Mouse (Mus musculus) kidney, postnatal 25 days (tissue): ENCODE measurements around the gene Otub1.

ENCODE experiments used
- DNase-seq, 2 experiments: peaks; one replicate each; pipeline ENCODE4 v3.0.0; 2021; ENCODE audit warnings: mixed read lengths in 2 of 2

Otub1 gene

GRCm38 (mm10) chr19:7205753-7206736 is at the start of gene Otub1:
Otub1 (minus strand) TSS chr19:7206316.
- DNase-seq = peak; percentile 95 to 97

DNA sequence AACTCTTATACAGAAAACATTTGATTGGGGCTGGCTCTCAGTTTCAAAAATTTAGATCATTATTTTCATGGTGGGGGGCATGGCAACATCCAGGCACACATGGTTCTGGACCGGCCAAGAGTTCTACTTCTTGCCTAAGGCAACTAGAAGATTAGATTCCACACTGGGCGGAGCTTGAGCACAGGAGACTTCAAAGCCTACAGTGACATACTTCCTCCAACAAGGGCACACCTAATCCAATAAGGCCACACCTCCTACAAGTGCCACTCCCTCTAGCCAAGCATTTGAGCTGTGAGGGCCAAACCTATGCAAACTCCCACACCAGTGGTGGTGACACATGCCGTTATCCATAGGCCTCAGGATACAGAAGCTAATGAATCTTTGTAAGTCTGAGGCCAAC is 39.9 kb upstream of the Otub1 start:
- DNase-seq = peak in 1 of 2 experiments; percentile 20

DNA sequence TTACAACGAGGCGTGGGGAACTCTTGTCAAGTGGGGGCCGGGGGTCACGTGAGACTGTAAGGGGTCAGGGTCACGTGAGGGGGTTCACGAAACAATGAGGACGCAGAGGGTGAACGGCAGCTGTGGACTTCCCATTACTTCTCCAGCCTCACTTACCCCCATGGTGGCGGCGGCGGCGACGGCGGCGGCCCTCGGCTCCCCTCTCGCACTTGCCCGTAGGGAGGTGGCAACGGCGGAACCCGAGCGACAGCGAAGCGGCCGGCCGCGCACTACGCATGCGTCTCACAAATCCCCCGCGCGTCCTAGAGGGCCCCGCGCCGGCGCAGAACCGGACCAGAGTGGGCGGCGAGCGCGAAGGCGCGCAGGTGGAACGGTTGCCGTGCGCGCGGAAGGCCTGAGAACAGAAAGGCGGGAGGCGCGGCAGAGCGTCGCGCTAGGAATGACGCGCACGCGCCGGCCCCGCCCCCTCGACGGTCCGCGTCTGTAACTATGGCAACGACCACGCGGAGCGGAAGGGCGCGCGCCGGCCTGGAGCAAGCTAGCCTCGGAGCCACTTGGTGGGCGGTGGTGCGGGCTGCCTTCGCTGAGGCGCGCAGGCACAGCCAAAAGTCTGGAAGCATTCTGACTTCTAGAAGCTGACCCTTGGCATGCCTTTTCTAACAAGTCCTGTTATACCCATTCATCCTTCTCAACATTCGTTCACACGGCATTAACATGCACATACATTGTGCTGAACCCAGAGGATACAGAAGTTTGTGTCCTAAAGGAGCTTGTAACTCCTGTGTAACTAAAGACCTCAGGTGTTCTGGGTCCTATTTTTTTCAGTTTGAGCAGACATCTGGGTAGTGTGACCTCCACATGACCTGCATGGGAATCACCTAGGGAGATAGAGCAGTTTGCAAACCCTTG is 34.9 kb upstream of the Otub1 start, which contains the start of gene Naa40:
Gene Naa40 (minus strand): TSS at position 402 of the 909 bp plus-strand sequence.
- peak; percentile 96 to 97 for DNase-seq

DNA sequence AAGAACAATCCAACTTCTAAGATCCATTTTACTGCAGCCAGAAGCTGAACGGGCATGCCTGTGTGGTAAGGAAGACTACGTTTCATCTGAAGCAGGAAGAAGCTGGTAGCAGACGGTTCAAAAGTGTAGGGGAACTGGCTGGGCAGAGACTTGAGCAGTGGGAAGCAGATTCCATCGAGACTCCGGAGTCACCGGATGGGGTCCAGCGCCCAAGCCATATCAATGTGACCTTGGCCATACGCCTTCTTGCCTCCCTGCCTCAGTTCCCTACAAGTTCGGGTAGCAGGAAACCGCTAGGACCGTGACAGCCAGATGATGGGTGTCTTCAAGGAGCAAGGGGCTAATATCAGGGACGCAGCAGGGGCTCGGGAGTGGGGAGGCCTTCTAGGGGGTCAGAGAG is 34.2 kb upstream of the Otub1 start:
- no peak for DNase-seq

- DNase-seq = no peak
Measured at GRCm38 (mm10) chr19:7239574-7239973, 33.5 kb upstream of the Otub1 start.

DNA sequence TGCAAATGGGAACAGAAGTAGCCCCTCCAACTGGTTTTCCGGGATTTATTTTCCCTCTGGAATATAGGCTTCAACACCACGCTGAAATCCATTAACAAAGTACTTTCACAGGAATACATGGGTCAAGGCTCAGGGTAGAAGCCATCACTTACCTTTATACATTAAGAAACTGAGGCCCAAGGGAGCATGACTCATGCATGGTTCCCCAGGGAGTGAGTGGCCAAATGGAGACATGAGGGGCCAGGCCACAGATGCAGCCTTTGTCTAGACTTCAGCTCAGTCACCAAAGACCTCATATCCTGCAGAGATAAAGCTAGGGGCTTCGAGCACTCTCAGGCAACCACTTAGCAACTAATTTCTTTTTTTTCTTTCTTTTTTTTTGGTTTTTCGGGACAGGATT is 30.6 kb upstream of the Otub1 start:
- DNase-seq = no peak

- DNase-seq = peak; percentile 30 to 62
Measured at GRCm38 (mm10) chr19:7236011-7236410, 29.9 kb upstream of the Otub1 start.

- DNase-seq = no peak
Measured at GRCm38 (mm10) chr19:7235461-7235860, 29.3 kb upstream of the Otub1 start.

- peak; percentile 77 to 83 for DNase-seq
Measured at GRCm38 (mm10) chr19:7234537-7235221, 28.6 kb upstream of the Otub1 start.

DNA sequence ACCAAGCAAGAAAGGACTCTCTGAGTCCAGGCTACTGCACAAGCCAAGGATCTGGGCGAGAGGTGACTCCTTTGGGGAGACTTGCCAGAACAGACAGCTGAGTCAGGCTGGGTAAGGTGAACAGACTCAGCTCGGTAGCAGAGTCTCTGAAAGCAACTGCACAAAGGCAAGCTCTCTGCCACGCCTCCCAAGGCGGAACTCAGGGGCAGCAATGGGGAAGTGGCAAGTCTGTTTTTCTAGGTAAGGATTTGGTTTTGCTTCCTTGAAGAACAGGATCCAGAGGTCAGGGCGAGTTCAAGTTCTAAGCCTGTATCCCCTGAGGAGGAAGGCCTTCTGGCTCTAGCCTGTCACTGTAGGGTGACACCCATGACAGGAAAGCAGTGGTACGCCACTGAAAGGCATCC is 20.4 kb upstream of the Otub1 start:
- DNase-seq = peak; percentile 60 to 81

DNA sequence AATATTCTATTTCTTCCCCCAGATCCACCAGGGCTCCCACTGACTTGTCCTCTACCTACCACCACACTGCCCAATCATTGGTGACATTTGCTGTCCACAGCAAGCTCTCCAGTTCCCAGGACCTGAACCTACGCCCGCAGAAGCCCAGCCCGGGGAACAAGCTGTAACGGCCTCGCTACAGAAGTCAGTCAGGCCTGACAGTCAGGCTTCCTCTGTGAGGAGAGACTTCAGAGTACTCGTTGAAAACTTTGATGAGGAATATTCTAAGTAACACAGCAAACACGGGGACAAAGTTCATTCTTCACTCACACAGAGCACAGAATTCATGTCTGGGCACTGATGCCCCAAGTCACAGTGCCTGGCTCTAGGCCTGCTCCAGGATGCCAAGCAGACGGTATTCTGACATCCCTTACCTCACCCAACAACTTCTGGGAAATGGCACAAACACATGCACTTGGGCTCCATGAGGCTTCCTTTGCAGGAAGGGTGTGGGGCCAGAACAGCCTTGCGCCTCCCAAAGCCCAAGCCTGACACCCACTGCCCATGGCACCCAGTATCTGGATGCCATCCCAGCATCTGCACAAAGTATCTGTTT is 19.1 kb upstream of the Otub1 start:
- peak; percentile 49 to 81 for DNase-seq

GRCm38 (mm10) chr19:7224253-7224652 is 18.1 kb upstream of the Otub1 start:
- DNase-seq = no peak

DNA sequence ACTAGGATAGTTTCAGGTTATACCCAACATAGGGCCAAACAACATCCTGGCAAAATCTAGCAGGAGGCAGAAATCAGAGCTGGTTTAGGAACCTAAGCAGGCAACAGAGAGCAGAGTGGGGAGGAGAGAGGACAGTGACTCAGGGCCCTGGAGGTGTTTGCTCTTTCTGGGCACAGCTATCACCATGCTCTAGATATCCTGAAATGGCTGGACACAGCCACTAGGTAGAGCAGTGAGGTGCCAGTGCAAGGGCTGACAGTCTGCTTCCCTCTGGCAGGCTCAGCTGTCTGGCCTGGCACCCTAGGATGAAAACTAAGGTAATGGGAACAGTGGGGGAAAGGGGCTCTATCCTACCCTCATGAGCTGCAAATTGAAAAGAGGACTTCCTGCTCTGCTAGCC is 17.4 kb upstream of the Otub1 start:
- no peak for DNase-seq

GRCm38 (mm10) chr19:7222196-7222595 is 16.1 kb upstream of the Otub1 start:
- DNase-seq = peak in 1 of 2 experiments; percentile 39

- DNase-seq = peak in 1 of 2 experiments; percentile 13
Measured at GRCm38 (mm10) chr19:7218753-7219152, 12.6 kb upstream of the Otub1 start.

DNA sequence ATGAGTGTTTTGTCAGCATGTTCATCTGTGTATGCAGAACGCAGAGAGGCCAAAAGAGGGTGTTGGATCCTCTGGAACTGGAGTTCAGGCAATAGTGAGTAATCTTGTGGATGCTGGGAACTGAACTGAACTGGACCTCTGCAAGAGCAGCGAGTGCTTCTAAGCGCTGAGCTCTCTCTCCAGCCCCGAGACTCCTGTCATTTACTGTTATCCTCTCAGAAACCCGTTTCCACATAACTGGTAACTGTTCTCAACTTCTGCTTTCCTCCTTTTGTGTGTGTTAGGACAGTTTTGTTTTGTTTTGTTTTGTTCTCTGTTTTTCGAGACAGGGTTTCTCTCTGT is 11.8 kb upstream of the Otub1 start:
- DNase-seq = no peak

DNA sequence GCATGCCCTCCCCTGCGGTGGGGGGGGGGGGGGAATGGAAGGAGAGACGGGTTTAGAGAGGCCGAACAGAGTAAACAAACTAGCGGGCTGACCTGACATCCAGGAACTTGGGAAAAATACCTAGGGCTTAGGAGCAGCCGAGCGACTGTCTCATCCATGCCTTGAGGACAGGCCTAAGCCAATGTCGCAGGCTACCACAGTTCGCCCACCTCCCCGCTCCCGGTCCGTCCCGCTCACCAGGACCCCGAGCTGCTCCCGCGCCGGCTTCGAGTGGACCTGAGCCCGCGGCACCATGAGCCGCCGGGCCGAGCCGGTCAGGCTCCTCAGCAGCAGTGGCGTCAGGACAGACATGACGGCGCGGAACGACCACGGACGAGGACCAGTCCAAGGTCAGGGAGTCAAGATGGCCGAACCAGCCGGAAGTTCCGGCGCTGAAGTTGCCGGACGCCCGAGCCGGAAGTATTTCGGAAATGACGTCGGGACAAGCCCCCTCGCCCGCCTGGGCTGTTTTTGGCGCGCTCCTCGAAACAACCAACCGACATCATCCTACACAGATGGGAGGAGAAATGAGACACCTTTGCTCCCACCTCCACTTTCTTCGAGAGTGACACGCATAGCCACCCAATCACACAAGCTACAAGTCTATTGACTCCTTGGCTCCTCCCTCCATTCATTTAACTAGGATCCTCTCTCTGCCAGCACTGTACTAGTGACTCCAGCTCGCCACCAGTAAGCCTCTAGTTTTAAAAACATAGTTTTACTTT is 11.2 kb upstream of the Otub1 start, which contains the start of gene Cox8a:
Gene Cox8a (minus strand): TSS at position 455 of the 764 bp plus-strand sequence.
- DNase-seq = peak; percentile 97 to 99

DNA sequence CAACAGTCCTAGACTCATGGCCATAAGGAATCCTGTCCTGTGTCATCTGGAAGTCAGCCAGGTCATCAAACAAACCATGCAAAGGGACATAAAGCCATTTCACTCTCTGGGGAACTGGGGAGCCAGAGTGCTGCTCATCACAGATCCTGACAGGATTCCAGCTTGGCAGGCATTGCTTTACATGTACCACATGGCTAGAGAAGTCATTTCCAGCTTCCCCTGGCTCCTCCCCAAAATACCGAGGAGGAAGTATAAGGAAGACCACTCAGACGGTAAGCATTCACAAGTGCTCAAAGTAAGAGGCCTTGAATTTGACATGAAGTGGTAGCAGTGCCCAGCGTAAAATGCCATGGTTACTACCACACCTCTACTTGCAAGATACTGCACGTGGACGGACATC is 8.4 kb upstream of the Otub1 start:
- no peak for DNase-seq

DNA sequence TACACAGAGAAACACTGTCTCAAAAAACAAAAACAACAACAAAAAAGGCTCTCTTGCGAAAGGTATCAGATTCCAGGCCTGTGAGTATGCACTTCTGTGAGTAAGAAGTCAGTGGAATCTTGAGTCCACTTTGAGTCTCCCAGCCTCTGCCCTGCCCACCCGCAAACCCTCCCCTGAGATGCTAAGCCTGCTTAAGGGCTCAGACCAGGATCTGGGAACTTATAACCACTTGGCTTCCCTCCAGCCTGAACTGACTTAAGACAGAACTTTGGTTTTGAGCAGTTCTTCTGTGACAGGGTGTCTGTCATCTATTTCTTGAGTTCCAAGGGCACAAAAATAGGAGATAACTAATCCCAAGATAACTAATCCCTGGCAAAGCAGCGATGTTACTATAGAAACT is 6.9 kb upstream of the Otub1 start:
- no peak for DNase-seq

DNA sequence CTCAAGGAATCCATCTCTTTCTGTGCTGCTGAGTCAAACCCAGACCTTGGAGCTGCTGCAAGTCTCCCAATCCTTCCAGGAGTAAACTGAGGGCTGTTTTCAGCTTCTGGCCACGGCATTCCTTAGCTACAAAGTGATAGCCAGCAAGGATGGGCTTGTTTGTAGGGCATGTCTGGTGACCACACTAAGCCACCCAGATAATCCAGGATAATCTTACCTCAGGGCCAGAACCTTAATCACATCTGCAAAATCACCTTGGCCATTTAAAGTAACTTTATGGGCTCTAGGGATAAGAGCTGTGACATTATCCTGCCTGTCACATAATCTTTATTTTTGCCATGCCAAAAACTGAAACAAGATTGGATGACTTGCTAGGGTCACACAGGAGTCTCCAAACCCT is 6.1 kb upstream of the Otub1 start:
- no peak for DNase-seq

DNA sequence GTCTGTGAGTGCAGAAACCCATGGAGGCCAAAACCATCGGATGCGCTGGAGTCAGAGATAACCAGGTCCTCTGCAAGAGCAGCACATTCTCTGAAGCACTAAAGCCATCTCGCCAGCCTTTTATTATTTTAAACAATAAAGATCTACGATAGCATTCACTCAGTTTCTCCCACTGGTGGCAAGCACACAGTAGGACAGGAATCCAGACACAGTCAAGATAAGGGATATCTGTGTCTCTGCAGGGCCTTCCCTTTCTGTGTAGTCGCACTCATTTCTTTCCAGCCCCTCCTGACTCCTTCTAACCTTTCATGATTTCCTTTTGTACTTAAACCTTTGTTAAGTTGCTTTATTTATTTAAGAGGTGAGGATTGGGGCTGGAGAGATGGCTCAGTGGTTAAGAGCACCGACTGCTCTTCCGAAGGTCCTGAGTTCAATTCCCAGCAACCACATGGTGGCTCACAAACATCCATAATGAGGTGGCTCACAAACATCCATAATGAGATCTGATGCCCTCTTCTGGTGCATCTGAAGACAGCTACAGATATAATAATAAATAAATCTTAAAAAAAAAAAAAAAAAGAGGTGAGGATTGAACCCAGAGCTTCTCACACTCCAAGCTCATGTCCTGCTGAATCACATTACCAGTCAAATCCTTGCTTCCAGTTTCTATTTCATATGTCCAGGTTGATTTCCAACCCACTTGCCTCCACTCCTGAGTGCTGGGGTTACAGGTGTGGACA is 4.0 kb upstream of the Otub1 start:
- DNase-seq = no peak
